In genomic region chr9:30653210-30653609, GRCm38 (mm10) we compare ENCODE assay signal across 22 mouse cellular contexts.
DNase-seq lines count a peak whose midpoint lies in the region; ATAC-seq and TF ChIP-seq lines count a peak whose summit lies in the region.
"Had no signal": no experiment of that assay in that cellular context is flagged by ENCODE, and none has a peak within 500 bp of the region (broad histone marks: within the 10 kb centered on the region; RNA-seq: fewer than 3 reads in every experiment).

No protein-coding gene starts in this region.

- intact Hi-C loops in heart, adult 2 months (cut with DNase I) = no loop called here

- 84% methylated on average over 3 of the region's 3 CpGs for WGBS in embryonic facial prominence, embryonic 14.5 days
- WGBS in embryonic facial prominence, embryonic 10.5 days = 91% methylated on average over 3 of the region's 3 CpGs
- 92% methylated on average over 3 of the region's 3 CpGs for WGBS in heart, adult 2 months
- WGBS in limb, embryonic 15.5 days = 77% methylated on average over 3 of the region's 3 CpGs
- 87% methylated on average over 3 of the region's 3 CpGs for WGBS in limb, embryonic 10.5 days
- WGBS in embryonic facial prominence, embryonic 15.5 days = 79% methylated on average over 3 of the region's 3 CpGs
- 90% methylated on average over 3 of the region's 3 CpGs for WGBS in forebrain, embryonic 14.5 days

- ATAC-seq in embryonic facial prominence, embryonic 14.5 days (ENCODE audit: low read depth) = peak; percentile 81
- 0 out of 2 replicates have a peak, but pooled peaks have one; percentile 65 for ATAC-seq in limb, embryonic 15.5 days (ENCODE audit: insufficient number of reproducible peaks, low FRiP score, low TSS enrichment, low read depth)
- ATAC-seq in embryonic facial prominence, embryonic 15.5 days (ENCODE audit: insufficient number of reproducible peaks, low FRiP score, low TSS enrichment, low read depth) = peak; percentile 63; the same call in 1 of the 2 replicates
- no peak for ATAC-seq in forebrain, embryonic 14.5 days
- ATAC-seq: activated CD4-positive, CD25-positive, alpha-beta regulatory T cell, adult 4 months; CD4-positive, CD25-positive, alpha-beta regulatory T cell, adult 4 months; Patski had no signal

- no peaks in the 10 kb centered on the region for H3K4me1 ChIP-seq in embryonic facial prominence, embryonic 14.5 days (ENCODE audit: control insufficient read depth, insufficient read depth, low read length)
- no peaks in the 10 kb centered on the region for H3K4me1 ChIP-seq in embryonic facial prominence, embryonic 10.5 days
- no peaks in the 10 kb centered on the region for H3K4me1 ChIP-seq in heart, adult 2 months (ENCODE audit: control insufficient read depth, insufficient read depth, low read length)
- H3K4me1 ChIP-seq in limb, embryonic 15.5 days = no peaks in the 10 kb centered on the region
- no peaks in the 10 kb centered on the region for H3K4me1 ChIP-seq in limb, embryonic 10.5 days
- H3K4me1 ChIP-seq in embryonic facial prominence, embryonic 15.5 days = no peaks in the 10 kb centered on the region
- no peaks in the 10 kb centered on the region for H3K4me1 ChIP-seq in forebrain, embryonic 14.5 days (ENCODE audit: control insufficient read depth, insufficient read depth, low read length)

- H3K4me3 ChIP-seq in embryonic facial prominence, embryonic 14.5 days (ENCODE audit: low read depth, low read length) = no peak overlapping the region
- no peak overlapping the region for H3K4me3 ChIP-seq in embryonic facial prominence, embryonic 10.5 days
- no peak overlapping the region for H3K4me3 ChIP-seq in heart, adult 2 months
- no peak overlapping the region for H3K4me3 ChIP-seq in limb, embryonic 15.5 days
- no peak overlapping the region for H3K4me3 ChIP-seq in limb, embryonic 10.5 days
- no peak overlapping the region for H3K4me3 ChIP-seq in embryonic facial prominence, embryonic 15.5 days (replicated peaks)
- H3K4me3 ChIP-seq in forebrain, embryonic 14.5 days (ENCODE audit: low read depth, low read length) = no peak overlapping the region

- H3K27ac ChIP-seq in embryonic facial prominence, embryonic 14.5 days (replicated peaks; ENCODE audit: low read depth, low read length) = no peak overlapping the region
- no peak overlapping the region for H3K27ac ChIP-seq in embryonic facial prominence, embryonic 10.5 days (replicated peaks)
- H3K27ac ChIP-seq in heart, adult 2 months = no peak overlapping the region
- H3K27ac ChIP-seq in limb, embryonic 15.5 days = no peak overlapping the region
- H3K27ac ChIP-seq in limb, embryonic 10.5 days = no peak overlapping the region
- H3K27ac ChIP-seq in embryonic facial prominence, embryonic 15.5 days (replicated peaks) = no peak overlapping the region
- no peak overlapping the region for H3K27ac ChIP-seq in forebrain, embryonic 14.5 days (ENCODE audit: low read depth, low read length)

- no peak overlapping the region for H3K4me2 ChIP-seq in embryonic facial prominence, embryonic 14.5 days (ENCODE audit: low read depth, low read length)
- H3K4me2 ChIP-seq in limb, embryonic 15.5 days = no peak overlapping the region
- no peak overlapping the region for H3K4me2 ChIP-seq in embryonic facial prominence, embryonic 15.5 days (replicated peaks)
- no peak overlapping the region for H3K4me2 ChIP-seq in forebrain, embryonic 14.5 days (ENCODE audit: low read length)

- no peaks in the 10 kb centered on the region for H3K27me3 ChIP-seq in embryonic facial prominence, embryonic 14.5 days (replicated peaks; ENCODE audit: control insufficient read depth, insufficient read depth, low read length)
- no peaks in the 10 kb centered on the region for H3K27me3 ChIP-seq in embryonic facial prominence, embryonic 10.5 days (replicated peaks; ENCODE audit: low read depth, poor library complexity, severe bottlenecking)
- no peaks in the 10 kb centered on the region for H3K27me3 ChIP-seq in heart, adult 2 months (ENCODE audit: control insufficient read depth, insufficient read depth, low read length)
- H3K27me3 ChIP-seq in limb, embryonic 15.5 days = no peaks in the 10 kb centered on the region
- no peaks in the 10 kb centered on the region for H3K27me3 ChIP-seq in limb, embryonic 10.5 days (ENCODE audit: low read depth, poor library complexity, severe bottlenecking)
- H3K27me3 ChIP-seq in embryonic facial prominence, embryonic 15.5 days = no peaks in the 10 kb centered on the region
- H3K27me3 ChIP-seq in forebrain, embryonic 14.5 days (replicated peaks; ENCODE audit: control insufficient read depth, insufficient read depth, low read length) = no peaks in the 10 kb centered on the region
- H3K27me3 ChIP-seq: CH12.LX, Patski had no signal

- peak; percentile 40 for DNase-seq in embryonic facial prominence, embryonic 14.5 days (ENCODE audit: low spot score)
- no peak for DNase-seq in embryonic facial prominence, embryonic 10.5 days (ENCODE audit: low spot score)
- peak; percentile 83 for DNase-seq in heart, adult 11 months
- no peak for DNase-seq in heart, adult 2 months
- no peak for DNase-seq in limb, embryonic 10.5 days (ENCODE audit: low spot score)
- DNase-seq in forebrain, embryonic 14.5 days (ENCODE audit: low spot score) = no peak
- DNase-seq: adrenal gland, adult 2 months; adrenal gland, adult 8-10 months; adrenal gland, postnatal 10 days; adrenal gland, postnatal 14 days; adrenal gland, postnatal 25 days; adrenal gland, postnatal 36 days; B cell, adult 2 months; cerebellum, adult 11 months; cerebellum, adult 11-12 months had no signal

- H3K79me2 ChIP-seq in heart, adult 2 months (replicated peaks; ENCODE audit: control insufficient read depth, insufficient read depth, low read length) = no peaks in the 10 kb centered on the region

- no peak for TF ChIP-seq CTCF in heart, adult 2 months (IDR thresholded peaks at IDR 0.05)

- H3K9me3 ChIP-seq in embryonic facial prominence, embryonic 14.5 days (ENCODE audit: control insufficient read depth, low read length) = no peaks in the 10 kb centered on the region
- H3K9me3 ChIP-seq in embryonic facial prominence, embryonic 10.5 days = no peaks in the 10 kb centered on the region; the same call in 1 of the 2 replicates
- no peaks in the 10 kb centered on the region; the same call in 1 of the 2 replicates for H3K9me3 ChIP-seq in limb, embryonic 15.5 days
- H3K9me3 ChIP-seq in limb, embryonic 10.5 days (replicated peaks) = no peaks in the 10 kb centered on the region
- H3K9me3 ChIP-seq in embryonic facial prominence, embryonic 15.5 days (replicated peaks) = no peaks in the 10 kb centered on the region
- H3K9me3 ChIP-seq in forebrain, embryonic 14.5 days (replicated peaks; ENCODE audit: control insufficient read depth, low read length) = no peaks in the 10 kb centered on the region
- H3K9me3 ChIP-seq: G1E had no signal

- no peak for TF ChIP-seq EP300 in heart, adult 2 months (IDR thresholded peaks at IDR 0.05; ENCODE audit: insufficient read depth, low read depth, low read length)

- H3K36me3 ChIP-seq in embryonic facial prominence, embryonic 14.5 days (ENCODE audit: control insufficient read depth, insufficient read depth, low read length) = no peaks in the 10 kb centered on the region
- no peaks in the 10 kb centered on the region for H3K36me3 ChIP-seq in embryonic facial prominence, embryonic 10.5 days (replicated peaks)
- H3K36me3 ChIP-seq in heart, adult 2 months (ENCODE audit: control insufficient read depth, insufficient read depth, low read length) = no peaks in the 10 kb centered on the region
- H3K36me3 ChIP-seq in limb, embryonic 15.5 days = no peaks in the 10 kb centered on the region
- no peaks in the 10 kb centered on the region for H3K36me3 ChIP-seq in limb, embryonic 10.5 days
- H3K36me3 ChIP-seq in embryonic facial prominence, embryonic 15.5 days = no peaks in the 10 kb centered on the region
- H3K36me3 ChIP-seq in forebrain, embryonic 14.5 days (ENCODE audit: control insufficient read depth, insufficient read depth, low read length) = no peaks in the 10 kb centered on the region
- H3K36me3 ChIP-seq: G1E had no signal

- H3K9ac ChIP-seq in embryonic facial prominence, embryonic 14.5 days (ENCODE audit: low read depth, low read length) = no peak overlapping the region
- H3K9ac ChIP-seq in heart, adult 2 months (ENCODE audit: low read depth, low read length) = no peak overlapping the region
- no peak overlapping the region for H3K9ac ChIP-seq in limb, embryonic 15.5 days
- H3K9ac ChIP-seq in embryonic facial prominence, embryonic 15.5 days = no peak overlapping the region
- no peak overlapping the region for H3K9ac ChIP-seq in forebrain, embryonic 14.5 days (ENCODE audit: low read length)

- TF ChIP-seq POLR2A in heart, adult 2 months (IDR thresholded peaks at IDR 0.05; ENCODE audit: insufficient read depth, low read depth, low read length) = no peak

Comparison
In these comparisons a context has a peak if more than half of its experiments do, and no peak if none do; other contexts are left out.
1. DNase-seq: peak in embryonic facial prominence, embryonic 14.5 days (single experiment) and heart, adult 11 months (single experiment); none in embryonic facial prominence, embryonic 10.5 days (single experiment), heart, adult 2 months (0 of 2), limb, embryonic 10.5 days (single experiment) and forebrain, embryonic 14.5 days (single experiment).